Mouse (Mus musculus) MEL (cell line): ENCODE data around the gene Hdhd3.

ENCODE experiments used
- CHD1 ChIP-seq: IDR thresholded peaks from 2 replicates; pipeline ENCODE4 v1.6.1; 2012; ENCODE audit warnings: low read depth, mild to moderate bottlenecking, inconsistent platforms, low read length, improper control_type of control experiment
- CTCF ChIP-seq, 3 experiments: IDR thresholded peaks in 2 of 3; conservative IDR thresholded peaks in 1 of 3; 2 replicates each; pipeline ENCODE4 v1.5.1; 2011 to 2012; ENCODE audit warnings: low read length in 3 of 3, low read depth in 2 of 3, mild to moderate bottlenecking in 2 of 3, improper control_type of control experiment in 1 of 3, inconsistent platforms in 1 of 3, mixed read lengths in 1 of 3, moderate library complexity in 1 of 3; ENCODE audit not compliant: control insufficient read depth in 1 of 3, insufficient read depth in 1 of 3, poor library complexity in 1 of 3, severe bottlenecking in 1 of 3
- EP300 ChIP-seq, 2 experiments: IDR thresholded peaks; 2 replicates each; pipeline ENCODE4 v1.6.1; 2011; ENCODE audit warnings: improper control_type of control experiment in 2 of 2, low read length in 2 of 2, low read depth in 1 of 2, mild to moderate bottlenecking in 1 of 2
- ETS1 ChIP-seq: IDR thresholded peaks from 2 replicates; pipeline ENCODE4 v1.6.1; 2012; ENCODE audit warnings: low read depth, mild to moderate bottlenecking, inconsistent platforms, low read length, improper control_type of control experiment, moderate library complexity
- GATA1 ChIP-seq: IDR thresholded peaks from 2 replicates; pipeline ENCODE4 v1.6.1; 2011; ENCODE audit warnings: low read depth, low read length, improper control_type of control experiment
- KAT2A ChIP-seq: conservative IDR thresholded peaks from 2 replicates; pipeline ENCODE4 v1.6.1; 2012; ENCODE audit warnings: low read depth, low read length, improper control_type of control experiment, inconsistent platforms
- MAZ ChIP-seq: IDR thresholded peaks from 2 replicates; pipeline ENCODE4 v1.6.1; 2012; ENCODE audit warnings: low read depth, mild to moderate bottlenecking, inconsistent platforms, low read length, improper control_type of control experiment
- POLR2A ChIP-seq, 2 experiments: IDR thresholded peaks; 2 replicates each; pipeline ENCODE4 v1.6.1; 2011 to 2012; ENCODE audit warnings: low read length in 2 of 2, mild to moderate bottlenecking in 2 of 2, control low read depth in 1 of 2, improper control_type of control experiment in 1 of 2, low read depth in 1 of 2, moderate library complexity in 1 of 2; ENCODE audit not compliant: control insufficient read depth in 1 of 2, insufficient read depth in 1 of 2, poor library complexity in 1 of 2
- POLR2AphosphoS5 ChIP-seq: IDR thresholded peaks from 2 replicates; pipeline ENCODE4 v1.6.1; 2012; ENCODE audit warnings: low read depth, borderline replicate concordance, mild to moderate bottlenecking, inconsistent platforms, low read length, moderate library complexity, mixed read lengths
- SIN3A ChIP-seq: IDR thresholded peaks from 2 replicates; pipeline ENCODE4 v1.6.1; 2012; ENCODE audit warnings: low read length, improper control_type of control experiment, inconsistent platforms
- TAL1 ChIP-seq: IDR thresholded peaks from 2 replicates; pipeline ENCODE4 v1.6.1; 2012; ENCODE audit warnings: mild to moderate bottlenecking, inconsistent platforms, low read length, moderate library complexity, mixed read lengths
- ZKSCAN1 ChIP-seq: IDR thresholded peaks from 2 replicates; pipeline ENCODE4 v1.6.1; 2012; ENCODE audit warnings: low read depth, mild to moderate bottlenecking, inconsistent platforms, low read length, improper control_type of control experiment, moderate library complexity
- ZNF384 ChIP-seq: IDR thresholded peaks from 2 replicates; pipeline ENCODE4 v1.6.1; 2012; ENCODE audit warnings: low read depth, mild to moderate bottlenecking, inconsistent platforms, low read length, improper control_type of control experiment

DNA sequence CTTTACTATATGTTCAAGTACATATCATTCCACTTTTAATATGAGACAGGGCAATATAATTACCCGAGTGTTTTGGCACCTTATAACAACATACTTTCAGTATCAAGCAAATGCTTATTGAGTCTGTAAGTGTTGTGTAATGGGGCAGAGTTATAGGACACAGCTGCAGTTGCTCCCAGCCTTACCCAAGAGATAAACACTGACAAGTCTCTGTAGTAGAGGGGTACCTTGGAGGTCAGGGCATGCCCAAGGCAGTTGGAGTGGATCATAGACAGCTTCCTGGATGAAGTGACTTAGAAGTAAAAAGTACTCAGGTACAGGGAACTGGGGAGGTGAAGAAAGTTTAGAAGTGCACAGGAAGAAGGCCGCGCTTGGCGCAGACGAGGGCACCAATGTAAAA lies 16.1 kb downstream of the Hdhd3 start:
- TF ChIP-seq CHD1 (no peak), ETS1 (no peak), CTCF (IDR thresholded peaks at IDR 0.05 in 2 of 3, conservative IDR thresholded peaks at IDR 0.05 in 1 of 3; ENCODE audit: control insufficient read depth in 1 of 3, insufficient read depth in 1 of 3, low read depth in 2 of 3, low read length in 3 of 3, poor library complexity in 1 of 3, severe bottlenecking in 1 of 3) (no peak), ZKSCAN1 (no peak), POLR2A (IDR thresholded peaks at IDR 0.05; ENCODE audit: control insufficient read depth in 1 of 2, insufficient read depth in 1 of 2, low read depth in 1 of 2, low read length in 2 of 2, poor library complexity in 1 of 2) (no peak), EP300 (IDR thresholded peaks at IDR 0.05; ENCODE audit: low read depth in 1 of 2, low read length in 2 of 2) (no peak), SIN3A (no peak), GATA1 (no peak), ZNF384 (no peak), TAL1 (no peak), POLR2AphosphoS5 (no peak), KAT2A (no peak), MAZ (no peak)
